Mouse (Mus musculus) gastrocnemius, postnatal 10 days (tissue): Measurements from ENCODE around the gene Olfr315. TPM values are rescaled to one million over a fixed set of nuclear protein-coding genes. Genes with fewer than 3 reads are reported as not detected.
"Not testable (repeated sequence)": the region's sequence is repeated elsewhere in the genome, so short reads cannot be mapped to it uniquely, and the experiment has no call there.

Experiments used
- DNase-seq: peaks from one replicate; pipeline ENCODE4 v3.0.0; 2021; ENCODE audit warnings: mixed read lengths
- long read RNA-seq, 2 experiments: library from polyadenylated mRNA; stranded (forward); transcript quantifications; one replicate each; pipeline ENCODE4 v2.0.0; 2021
- total RNA-seq, 2 experiments: library from RNA; stranded (reverse); gene quantifications; 2 replicates each; pipeline ENCODE4 v1.2.3; 2021

Olfr315 gene
- not detected for total RNA-seq
- long read RNA-seq, experiment 1 = 0 reads
- long read RNA-seq, experiment 2 = 0 reads

DNA sequence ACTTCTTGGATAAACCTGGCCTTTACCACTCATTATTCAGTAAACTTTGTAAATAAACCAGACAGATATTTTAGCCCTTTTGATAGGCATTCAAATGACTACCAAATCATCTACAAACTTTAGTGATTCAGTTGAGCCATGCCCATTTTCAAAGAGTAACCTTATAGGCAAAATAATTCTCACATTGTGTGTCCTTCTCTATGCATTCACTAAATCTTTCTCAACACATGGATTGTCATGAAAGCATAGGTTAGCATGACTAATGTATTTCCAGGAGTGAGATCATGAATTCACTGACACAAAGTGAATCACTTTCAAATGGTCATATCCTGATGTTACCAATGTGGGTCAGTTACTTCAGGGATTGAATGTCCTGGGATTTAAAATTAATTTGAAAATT lies at the start of gene Olfr315:
Gene Olfr315, plus strand, starts transcription at position 301 of the 400 bp plus-strand sequence.
- DNase-seq = no peak

DNA sequence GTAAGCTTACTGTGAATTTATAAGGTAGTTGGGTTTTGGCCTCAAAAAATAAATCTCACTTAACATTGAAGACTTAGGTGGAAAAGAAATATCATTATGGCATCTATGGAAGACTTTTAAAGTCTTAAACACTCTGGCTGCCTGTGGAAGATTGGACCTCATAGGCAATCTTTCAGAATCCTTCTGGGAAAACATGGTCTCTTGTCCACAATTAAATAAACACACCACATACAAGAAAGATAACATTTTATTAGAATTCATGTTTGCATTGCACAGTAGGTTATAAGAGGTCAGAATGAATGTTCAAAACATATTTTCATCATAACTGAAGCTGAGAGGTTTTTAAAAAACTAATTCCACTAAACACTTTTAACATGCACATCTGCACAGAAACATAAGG lies 49.1 kb upstream of the Olfr315 start, which contains the start of gene Olfr318:
Gene Olfr318, minus strand, starts transcription at position 101 of the 400 bp plus-strand sequence.
- no peak for DNase-seq

DNA sequence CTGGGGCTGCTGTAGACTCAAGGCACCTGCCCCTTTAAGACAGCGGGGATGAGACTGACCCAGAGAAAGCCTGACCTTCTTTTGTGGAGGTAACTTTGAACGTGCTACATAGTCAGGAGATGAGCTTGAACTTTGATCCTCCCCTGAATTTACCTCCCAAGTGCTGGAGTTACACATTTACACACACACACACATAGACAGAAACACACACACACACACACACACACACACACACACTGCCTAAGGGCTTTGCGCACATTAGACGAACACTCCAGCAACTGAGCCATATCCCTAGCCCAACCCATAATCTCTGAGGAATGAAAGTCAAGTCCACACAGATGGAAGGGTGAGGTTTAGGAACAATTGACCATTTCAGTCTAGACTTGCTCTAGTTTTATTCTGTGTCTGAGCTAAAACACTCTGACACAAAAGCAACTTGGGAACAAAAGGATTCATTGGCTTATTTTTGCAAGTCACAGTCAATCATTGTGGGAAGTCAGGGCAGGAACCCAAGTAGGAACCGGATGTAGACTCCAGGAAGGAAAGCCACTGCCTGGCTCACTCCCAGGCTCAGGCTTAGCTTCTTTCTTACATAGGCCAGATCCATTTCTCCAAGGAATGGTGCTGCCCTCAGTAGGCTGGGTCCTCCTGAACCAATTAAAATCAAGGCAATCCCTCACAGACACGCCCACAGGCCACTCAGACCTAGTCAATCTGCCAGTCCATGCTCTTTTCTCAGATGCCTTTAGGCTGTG lies 44.9 kb upstream of the Olfr315 start:
- not testable (repeated sequence) for DNase-seq

DNA sequence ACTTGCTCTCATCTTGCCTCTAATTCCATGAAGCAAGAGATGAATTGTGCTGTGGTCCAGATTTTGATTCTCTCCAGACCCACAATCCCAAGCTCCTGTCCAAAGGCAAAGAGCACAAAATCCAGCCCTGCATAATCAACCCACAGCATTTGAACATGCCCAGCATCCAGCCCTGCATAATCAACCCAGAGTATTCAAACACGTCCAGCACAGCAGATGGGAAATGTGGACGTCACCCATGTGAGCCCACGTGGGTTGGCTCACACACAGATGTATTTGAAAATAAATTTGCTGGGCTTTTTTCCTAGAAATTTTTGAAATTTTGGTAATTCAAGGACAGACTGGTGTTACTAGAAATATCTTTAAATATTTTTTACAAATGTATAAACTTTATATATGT lies 39.6 kb upstream of the Olfr315 start:
- no peak for DNase-seq

DNA sequence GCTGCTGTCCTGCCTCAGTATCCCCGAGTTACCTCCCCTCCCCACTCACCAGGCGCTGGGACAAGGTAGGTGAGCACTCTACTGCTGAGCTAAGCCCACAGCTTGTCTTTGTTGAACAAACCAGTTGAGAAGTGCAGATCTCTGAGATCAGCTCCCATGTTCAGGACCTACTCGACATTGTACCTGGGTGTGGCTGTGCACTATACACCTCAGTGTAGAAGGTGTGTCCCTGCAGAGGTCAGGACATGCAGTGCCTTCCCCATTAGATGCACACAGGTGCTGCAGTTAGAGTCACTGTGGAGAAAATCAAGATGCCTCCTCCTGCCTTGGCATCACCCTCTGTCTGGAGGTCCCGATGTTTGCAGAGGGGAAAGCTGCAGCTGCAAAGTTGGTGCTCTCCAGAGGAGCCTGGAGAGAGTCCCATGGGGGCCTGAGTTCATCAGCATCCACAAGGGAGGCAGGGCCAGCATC lies 34.2 kb upstream of the Olfr315 start, which contains the start of gene Olfr317:
Gene Olfr317, minus strand, starts transcription at position 421 of the 471 bp plus-strand sequence.
- DNase-seq = no peak

DNA sequence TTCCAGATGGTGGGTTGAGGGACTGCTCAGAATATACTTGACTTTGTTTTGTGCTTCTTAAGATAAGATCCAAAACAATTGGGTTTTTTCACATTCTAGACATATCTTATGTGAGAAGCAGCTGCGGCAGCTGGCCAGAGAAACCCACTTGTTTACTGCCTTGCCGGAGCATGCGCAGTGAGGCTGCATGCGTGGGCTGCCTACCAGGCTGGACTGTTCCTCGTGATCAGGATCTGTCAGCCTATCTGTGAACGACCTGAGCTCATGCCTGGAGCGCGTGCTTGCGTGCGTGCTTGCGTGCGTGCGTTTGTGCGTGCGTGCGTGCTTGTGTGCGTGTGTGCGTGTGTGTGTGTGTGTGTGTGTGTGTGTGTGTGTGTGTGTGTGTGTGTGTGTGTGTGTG lies 21.9 kb upstream of the Olfr315 start:
- not testable (repeated sequence) for DNase-seq

DNA sequence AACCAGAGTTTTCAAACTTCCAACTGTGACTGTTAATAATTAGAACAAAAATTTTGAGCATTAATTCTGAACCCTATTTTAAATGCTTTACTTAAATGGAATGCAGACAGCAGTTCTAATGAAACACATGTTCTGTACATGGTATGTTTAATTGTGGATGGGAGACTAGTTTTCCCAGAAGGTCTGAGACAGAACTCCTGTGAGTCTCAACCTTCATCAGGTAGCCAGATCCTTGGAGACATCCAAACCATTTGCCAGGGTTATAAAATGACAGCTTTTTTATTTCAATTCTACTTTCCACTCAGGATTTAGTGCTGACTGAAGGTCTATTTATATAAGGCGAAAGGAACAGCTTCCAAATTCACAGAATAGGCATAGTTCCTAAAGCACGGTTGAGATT lies 20.6 kb upstream of the Olfr315 start, which contains the start of gene Olfr316:
Gene Olfr316, plus strand, starts transcription at position 301 of the 400 bp plus-strand sequence.
- DNase-seq = no peak

DNA sequence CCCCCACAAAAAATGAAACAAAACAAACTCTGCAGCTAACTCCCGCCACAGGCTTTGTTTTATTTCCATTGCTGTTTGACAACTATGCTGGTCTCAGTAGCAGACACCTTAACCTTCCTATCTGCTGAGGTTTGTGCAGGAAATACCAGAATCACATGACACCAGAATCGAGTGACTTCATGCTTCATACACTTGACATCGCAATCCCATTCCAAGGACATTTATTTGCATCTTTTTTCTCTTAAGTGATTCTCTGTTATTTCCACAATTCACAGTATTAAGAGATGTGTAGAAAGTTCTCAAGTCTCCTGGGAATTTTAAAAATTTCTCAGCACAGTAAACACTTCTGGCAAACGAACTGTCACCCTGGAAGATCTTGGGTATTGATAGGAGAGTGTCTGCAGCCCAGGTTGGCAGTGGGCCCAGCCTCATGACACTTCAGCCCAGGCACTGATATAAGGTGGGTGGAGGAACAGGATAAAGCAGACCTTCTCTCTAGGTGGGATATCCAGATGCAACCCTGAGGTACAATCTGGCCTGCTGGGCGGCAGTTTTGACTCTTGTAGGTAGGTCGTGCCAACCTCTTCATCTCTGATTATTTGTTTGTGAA lies 9.6 kb downstream of the Olfr315 start, which contains the start of gene Olfr314:
Gene Olfr314, plus strand, starts transcription at position 473 of the 610 bp plus-strand sequence.
- no peak for DNase-seq

DNA sequence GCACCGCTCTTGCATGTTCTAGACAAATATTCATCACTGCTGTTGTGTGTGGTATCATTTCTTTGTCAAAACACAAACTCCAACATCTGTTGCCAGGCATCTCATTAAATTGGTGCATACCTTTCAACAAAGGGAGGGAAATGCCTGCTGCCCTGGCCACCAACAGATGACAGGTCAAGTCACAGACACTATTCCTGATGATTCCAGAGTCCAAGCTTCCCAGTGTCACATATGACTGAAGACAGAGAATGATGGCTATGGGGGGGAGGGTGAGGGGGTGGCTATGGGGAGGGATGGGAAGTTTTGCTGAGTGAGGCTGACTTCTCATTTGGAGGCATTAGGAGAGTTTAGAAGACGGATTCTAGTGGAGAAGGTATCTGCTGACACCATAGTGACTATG lies 11.2 kb downstream of the Olfr315 start:
- no peak for DNase-seq

DNA sequence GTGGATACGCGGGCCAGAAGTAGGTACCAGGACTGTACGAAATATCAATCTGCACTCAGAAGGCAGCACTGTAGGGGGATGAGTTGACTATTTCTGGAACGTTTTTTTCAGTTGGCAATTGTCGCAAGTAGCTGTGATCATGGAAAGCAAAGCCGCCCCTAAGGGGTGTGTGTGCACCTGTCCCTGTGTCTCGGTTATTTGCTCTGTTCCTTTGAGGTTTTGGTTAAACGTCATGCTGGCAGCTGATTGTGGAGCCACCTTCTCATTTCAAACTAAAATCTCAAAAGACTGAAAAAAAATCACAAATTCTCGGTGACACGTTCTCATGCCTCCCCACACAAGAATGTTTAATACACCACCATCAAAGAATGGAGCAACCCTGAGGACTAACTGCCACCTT lies 14.7 kb downstream of the Olfr315 start:
- DNase-seq = no peak

DNA sequence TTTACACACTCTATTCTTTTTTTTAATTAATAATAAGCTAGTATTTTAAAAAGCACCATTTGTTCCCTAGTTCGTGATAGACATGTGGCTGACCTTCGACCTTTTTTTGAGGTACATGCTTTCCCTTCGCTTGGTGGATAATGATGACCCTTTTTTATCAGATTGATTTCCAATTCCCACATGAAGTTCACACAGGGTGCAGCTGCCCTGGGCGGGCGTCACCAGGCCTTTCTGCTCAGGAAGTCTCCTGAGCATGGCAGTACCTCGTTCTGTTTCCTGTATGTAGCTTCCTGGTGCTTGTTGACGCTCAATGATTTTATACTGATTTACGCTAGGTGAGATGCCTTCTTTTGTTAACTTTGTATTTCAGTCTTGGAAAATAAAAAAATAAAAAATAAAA lies 15.4 kb downstream of the Olfr315 start:
- no peak for DNase-seq

DNA sequence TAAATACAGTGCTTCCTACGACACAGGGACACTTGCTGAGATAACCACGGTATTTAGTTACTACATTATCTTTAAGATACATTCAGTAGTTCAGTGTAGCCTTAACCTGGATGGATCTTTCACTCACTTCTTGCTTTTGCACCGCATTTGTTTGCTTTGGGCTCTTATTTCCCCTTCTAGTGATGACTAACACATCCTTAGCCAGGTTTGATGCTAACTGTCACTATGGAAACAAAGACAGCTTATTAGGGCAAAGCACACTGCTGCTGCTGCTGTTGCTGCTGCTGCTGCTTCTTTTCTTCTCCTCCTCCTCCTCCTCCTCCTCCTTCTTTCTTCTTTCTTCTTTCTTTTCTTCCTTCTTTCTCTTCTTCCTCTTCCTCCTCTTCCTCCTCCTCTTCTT lies 16.5 kb downstream of the Olfr315 start:
- DNase-seq = no peak

DNA sequence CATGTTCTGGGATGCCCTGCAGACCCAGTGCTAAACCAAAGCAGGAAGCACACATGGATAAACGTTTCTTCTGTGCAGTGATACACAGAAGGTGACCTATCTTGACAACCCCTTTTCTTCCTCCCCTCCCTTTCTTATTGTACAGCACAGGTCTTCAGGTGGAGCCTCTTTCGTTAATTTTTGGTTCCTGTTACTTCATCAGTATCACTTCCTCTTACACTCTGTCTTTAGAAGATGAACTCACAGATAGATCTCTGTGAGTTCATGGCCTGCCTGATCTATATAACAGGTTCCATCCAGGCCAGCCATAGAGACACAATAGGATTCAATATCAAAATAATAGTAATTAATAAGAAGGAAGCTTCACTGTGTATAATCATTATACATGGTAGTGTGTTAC lies 17.1 kb downstream of the Olfr315 start:
- DNase-seq = no peak

DNA sequence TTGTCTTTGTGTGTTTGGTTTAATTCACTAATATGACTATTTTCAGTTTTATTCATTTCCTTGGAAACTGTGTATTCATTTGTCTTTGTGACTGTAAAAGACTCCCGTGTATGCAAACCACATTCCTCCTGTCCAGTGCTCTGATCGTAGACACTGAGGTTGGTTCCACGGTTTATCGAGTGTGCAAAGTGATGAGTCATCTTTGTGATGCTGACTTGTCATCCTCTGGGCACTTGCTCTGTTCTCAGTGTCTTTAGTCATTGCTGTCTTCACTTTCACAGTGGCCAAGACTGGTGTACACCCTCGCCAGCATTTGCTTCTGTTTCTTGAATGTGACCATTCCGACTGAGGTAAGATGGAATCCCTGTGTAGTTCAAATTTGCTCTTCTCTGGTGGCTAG lies 17.7 kb downstream of the Olfr315 start:
- DNase-seq = no peak

DNA sequence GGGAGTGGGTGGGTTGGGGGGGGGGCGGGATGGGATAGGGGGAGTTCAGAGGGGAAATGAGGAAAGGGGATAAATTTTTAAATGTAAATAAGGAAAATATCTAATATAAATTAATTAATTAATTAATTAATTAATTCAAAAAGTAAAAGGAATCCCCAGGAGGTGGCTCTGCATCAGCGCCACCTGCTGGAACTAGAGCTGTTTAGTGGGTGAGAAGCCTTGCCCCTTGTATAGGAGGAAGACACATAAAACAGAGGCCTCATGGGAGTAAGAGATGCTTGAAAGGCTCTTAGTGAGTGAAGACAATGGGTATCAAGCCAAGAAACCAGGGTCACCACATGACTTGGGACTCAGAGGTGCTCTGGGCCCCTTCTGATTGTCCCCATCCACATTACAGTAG lies 22.9 kb downstream of the Olfr315 start:
- DNase-seq = no peak

DNA sequence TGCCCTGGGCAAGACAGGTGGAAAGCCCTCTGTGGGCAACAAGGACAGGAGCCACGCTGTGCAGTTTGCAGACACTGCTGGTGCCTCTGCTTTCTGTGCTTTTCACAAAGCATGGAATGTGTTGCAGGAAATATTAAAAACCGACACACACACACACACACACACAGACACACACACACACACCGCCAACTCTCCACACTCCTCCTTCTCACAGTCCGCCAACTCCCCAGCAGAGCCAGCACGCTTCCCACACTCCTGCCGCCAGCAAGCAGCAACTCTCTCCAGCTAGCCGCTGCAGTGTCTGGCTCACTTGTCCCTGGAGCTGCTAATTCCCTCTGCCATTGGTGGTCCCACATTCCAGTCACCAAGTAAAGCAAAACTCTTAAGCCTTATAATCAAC lies 23.9 kb downstream of the Olfr315 start:
- DNase-seq = peak; percentile 14

DNA sequence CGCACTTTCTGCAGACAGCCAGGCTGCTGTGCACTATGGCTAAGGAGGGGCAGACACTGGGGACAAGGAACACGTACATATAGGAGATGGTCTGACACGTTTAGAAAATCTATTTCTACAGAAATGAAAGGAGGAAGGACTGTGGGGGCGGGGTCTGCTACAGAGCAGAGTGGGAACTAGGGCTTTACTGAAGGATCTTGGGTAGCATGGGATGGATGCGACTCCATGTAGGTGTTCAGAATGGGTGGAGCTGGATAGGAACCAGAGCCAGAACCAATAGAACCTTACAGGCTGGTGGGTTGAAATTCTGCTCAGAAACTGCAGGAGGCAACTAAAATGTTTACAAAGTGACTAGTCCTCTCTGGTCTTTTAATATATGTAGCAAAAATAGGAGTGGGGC lies 26.8 kb downstream of the Olfr315 start:
- DNase-seq = no peak

DNA sequence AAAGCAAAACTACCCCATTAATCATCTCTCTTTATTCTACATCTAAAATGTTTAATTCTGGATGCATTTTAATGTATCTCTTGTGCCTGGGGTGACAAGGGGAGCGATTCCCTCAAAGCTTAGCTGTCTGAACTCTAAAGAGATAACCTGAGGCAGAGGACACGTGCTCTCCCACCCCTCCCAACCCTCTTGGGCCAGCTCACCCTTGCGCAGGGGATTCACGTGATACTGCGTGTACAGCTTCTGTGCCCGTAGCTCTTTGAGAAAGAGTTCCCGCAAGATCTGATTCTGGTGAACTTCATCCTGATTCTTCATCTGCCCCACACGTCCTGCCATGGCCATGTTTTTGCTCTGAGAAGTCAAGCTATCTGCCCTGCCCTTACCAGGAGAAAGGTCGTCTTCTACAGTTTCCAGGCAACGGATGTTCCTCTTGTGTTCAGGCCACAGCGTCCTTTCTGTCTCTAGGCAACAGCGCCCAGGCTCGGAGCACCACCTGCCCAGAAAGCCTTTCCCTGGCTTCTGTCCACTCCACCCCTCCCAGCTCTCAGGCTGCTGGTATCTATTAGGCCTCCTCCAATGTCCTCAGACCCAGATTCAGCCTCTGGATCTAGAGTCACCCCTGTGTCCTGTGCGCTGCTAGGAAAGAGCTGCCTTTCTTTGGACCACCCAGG lies 28.7 kb downstream of the Olfr315 start, which contains the start of gene Fam183b:
Gene Fam183b, minus strand, starts transcription at position 403 of the 671 bp plus-strand sequence.
- no peak for DNase-seq

DNA sequence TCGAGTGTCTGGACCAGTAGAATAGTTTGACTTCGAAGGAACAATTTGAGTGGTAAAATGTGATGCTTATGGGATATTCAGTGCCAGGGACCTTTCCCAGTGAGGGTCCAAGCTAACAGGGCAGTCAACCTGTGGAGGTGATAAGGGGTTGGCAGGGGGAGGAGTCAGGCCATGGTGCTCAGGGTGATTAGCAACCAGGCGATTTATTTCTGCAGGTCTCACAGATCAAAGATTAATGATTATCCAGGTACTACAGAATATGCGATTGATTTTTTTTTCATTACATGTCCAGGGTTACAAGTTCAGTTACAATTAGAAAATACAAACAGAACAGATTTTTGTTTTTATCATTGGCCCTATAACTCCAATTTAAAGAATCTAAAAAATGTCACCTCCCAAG lies 30.9 kb downstream of the Olfr315 start:
- DNase-seq = no peak

DNA sequence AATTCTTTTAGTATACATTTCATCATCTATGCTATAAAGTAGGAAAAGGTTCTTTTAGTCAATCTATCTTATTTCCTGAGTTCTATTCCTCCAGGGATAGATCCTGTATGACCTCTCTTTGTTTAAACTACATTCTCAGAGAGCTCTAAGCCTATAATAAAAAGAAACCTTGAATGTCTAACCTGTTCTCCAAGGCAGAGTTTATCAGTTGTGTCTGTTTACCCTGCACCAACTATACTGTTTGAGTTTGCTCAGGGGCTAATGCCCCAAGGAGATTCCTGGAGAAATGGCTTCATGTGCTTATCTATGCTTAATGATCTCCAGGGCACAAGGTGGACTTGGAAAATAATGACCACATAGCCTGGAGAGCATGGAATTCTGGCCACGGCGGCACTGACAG lies 31.4 kb downstream of the Olfr315 start:
- DNase-seq = no peak

DNA sequence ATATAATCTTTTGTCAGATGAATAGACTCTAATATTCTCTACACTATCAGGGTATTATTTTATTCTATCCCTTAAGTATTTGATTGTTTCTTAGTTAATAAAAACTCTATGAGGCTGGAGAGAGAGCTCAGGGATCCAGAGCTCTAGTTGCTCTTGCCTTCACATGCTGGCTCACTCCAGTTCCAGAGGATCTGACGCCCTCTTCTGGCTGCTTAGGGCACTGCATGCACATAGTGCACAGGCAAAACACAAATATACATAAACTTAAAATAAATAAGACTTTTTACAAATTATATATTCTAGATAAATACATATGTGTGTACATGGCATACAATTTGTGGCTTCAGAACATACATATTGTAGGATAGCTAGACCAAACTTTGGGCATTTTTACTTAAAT lies 39.0 kb downstream of the Olfr315 start:
- no peak for DNase-seq

DNA sequence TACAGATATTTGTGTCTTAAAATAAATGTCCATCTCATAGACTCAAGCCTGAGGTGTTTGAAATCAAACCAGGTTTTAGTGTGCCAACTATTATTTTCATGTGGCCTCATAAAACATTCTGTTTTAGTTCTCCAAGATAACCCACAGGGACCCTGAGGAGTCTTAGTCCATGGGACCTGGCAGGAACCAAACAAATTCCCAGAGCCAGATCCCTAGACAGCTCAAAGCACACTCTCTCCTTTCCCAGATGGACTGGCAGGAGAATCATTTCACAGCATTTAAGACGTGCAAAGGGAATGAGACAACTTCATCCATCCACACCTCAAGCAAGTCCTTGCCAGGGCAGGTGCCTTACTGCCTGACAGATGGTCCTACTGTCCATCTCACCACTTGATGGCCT lies 41.7 kb downstream of the Olfr315 start, which contains the start of gene Olfr313:
Gene Olfr313, plus strand, starts transcription at position 301 of the 400 bp plus-strand sequence.
- DNase-seq = not testable (repeated sequence)

DNA sequence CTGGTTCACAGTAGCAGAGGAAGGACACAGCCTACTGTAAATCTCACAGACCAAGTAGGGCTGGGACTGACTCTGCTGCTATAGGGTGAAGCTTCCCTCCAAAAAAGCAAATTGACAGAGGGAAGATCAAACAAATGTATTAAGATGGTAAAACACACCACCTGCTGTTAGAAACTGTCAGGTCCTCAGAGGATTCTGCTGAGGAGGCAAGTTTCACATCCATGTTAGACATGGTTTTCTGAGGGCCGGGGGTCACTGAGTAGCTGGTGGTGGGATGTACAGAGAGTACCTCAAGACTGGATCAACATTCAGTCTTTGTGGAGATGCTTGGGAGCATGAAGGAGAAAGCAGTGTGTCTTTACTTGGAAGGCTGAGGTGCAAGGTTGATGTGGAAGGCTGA lies 42.7 kb downstream of the Olfr315 start:
- no peak for DNase-seq
